Mouse (Mus musculus) G1E (cell line): ENCODE measurements at regions not wholly inside any gene's neighbourhood (a gene's known extent, or its start where the extent isn't known, plus 50 kb on each side); places are given as distances from the start of the nearest gene placed in this dataset.

Source experiments
- CTCF ChIP-seq: IDR thresholded peaks from 2 replicates; pipeline ENCODE4 v1.5.1; 2012; ENCODE audit warnings: low read depth, low read length, inconsistent platforms, mixed read lengths
- GATA2 ChIP-seq: IDR thresholded peaks from 2 replicates; pipeline ENCODE4 v1.6.1; 2012; ENCODE audit warnings: low read depth, low read length, inconsistent platforms, borderline replicate concordance
- POLR2AphosphoS5 ChIP-seq: IDR thresholded peaks from 2 replicates; pipeline ENCODE4 v1.6.1; 2012; ENCODE audit warnings: low read depth, low read length, inconsistent platforms; ENCODE audit not compliant: insufficient replicate concordance
- TAL1 ChIP-seq: conservative IDR thresholded peaks from 2 replicates; pipeline ENCODE4 v1.6.1; 2012; ENCODE audit warnings: low read depth, low read length, inconsistent platforms, mixed read lengths

DNA sequence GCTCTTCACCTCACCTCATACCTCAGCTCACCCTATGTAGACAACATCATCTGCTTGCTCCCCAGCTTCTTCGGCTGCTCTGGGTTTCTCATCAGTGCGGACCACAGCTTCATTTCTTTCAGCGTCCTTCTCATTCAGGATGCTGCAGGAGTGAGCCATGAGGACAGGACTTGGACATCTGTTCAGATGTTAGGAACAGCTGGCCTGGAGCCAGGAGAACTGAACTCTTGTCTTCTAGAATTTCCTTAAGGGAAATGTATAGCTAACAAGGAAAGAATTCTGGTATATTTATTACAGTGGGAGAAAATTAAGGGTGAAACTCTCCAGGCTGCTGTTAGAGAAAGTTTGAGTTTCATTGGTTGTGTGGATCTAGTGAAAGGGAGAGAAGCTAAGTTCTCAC, 167.1 kb downstream of the Drd1 start:
- TF ChIP-seq CTCF (no peak), GATA2 (no peak), POLR2AphosphoS5 (no peak), TAL1 (no peak)
